Mouse (Mus musculus): ENCODE data around the gene Olfr1013.

Olfr1013 gene

DNA sequence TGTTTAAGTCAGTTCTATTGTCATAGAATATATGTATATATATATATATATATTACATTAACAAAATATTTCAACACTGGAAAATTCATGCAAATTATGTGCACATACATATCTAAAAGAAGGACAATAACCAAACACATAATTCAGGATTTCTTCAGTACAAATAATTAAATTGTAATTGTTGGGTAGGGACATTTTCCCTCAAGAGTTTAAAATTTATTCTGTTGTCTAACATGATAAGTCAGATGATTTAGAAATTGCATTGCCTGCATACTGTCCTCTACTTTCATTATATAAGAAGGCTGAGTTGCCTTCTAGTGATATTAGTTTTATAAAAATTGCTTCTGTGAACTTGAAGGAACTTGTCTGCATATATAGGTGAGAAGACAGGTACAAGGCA is 51.3 kb downstream of the Olfr1013 start, which contains the start of gene Olfr1018:
Gene Olfr1018 (plus strand): TSS at position 301 of the 400 bp plus-strand sequence.
- Histone ChIP-seq H3K27me3 (ENCODE audit: insufficient read depth, low read length) (no peaks in the 10 kb centered on the region), H3K9me3 (ENCODE audit: low read length) (no peaks in the 10 kb centered on the region), H3K4me1 (replicated peaks; ENCODE audit: low read depth, low read length) (no peaks in the 10 kb centered on the region), H3K4me3 (replicated peaks; ENCODE audit: low read length) (no peak within 1 kb of the TSS), H3K36me3 (ENCODE audit: insufficient read depth, low read length) (no peaks in the 10 kb centered on the region)
- TF ChIP-seq NANOG (IDR thresholded peaks at IDR 0.05; ENCODE audit: borderline replicate concordance, low read length) (no peak), CTCF (conservative IDR thresholded peaks at IDR 0.05; ENCODE audit: low read length) (no peak), POU5F1 (IDR thresholded peaks at IDR 0.05; ENCODE audit: borderline replicate concordance, low read length) (no peak)
